Mouse (Mus musculus): ENCODE measurements around the gene Fam222a.

The Fam222a gene

DNA sequence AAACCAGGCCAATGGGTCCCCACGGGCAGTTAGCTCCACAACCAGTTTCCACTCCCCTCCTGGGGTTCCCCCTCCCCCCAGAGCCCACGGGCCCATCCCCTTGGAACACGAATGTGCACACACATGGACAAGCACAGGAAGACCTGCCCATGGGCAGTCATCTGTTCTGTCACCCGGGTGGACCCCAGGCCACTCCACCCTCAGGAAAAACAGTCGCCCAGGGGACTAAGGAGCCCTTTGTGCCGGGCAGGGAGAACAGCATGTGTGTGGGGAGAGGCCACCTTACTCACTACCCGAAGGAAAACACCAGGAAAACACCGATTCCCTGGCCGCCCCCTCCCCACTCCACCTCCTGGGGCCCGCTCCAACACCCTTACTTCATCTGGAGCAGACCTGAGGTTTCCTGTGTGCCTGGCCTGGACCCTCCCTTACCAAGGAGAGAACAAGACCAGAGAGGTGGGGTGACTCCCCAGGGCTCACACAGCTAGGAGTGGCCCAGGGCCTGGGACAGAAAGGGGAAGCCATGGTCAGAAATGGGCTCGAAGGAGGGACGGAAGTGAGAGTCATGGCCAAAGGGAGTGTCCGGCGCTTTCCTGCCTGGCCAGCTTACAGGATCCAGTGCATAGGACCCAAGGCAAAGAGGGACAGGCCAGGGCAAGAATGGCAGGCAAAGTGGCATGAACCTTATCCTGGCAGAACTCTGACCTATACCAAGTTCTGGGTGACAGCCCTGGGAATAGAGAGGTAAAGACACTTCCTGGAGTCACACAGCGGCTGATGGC lies 86.0 kb downstream of the Fam222a start:
- no peak for DNase-seq (ENCODE audit: low spot score in 2 of 2)

GRCm38 (mm10) chr5:114655721-114656120 lies 87.9 kb downstream of the Fam222a start:
- DNase-seq (ENCODE audit: low spot score in 2 of 2) = no peak

- DNase-seq (ENCODE audit: low spot score in 2 of 2) = no peak
Measured at GRCm38 (mm10) chr5:114656305-114656704, 88.5 kb downstream of the Fam222a start.

GRCm38 (mm10) chr5:114657426-114657825 lies 89.6 kb downstream of the Fam222a start:
- DNase-seq (ENCODE audit: low spot score in 2 of 2) = no peak

DNA sequence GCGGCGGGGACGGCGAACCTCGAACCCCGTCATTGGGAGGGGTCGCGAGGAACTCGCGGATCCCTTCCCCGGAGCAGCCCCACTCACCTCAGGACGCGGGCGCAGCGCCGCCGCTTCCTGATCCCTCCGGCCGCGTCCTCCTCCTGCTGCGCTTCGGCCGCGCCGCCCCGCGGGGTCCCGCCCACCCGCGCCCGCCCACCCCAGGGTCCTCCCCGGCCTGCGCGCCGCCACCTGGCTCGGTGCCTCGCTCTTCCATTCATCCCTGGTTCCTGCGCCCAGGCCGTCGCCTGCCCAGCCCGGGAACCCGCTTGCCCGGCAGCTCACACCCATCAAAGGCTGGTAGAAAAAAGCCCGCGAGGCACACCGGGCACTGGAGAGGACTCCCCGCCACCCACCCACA lies 90.4 kb downstream of the Fam222a start, which contains the start of gene Trpv4:
Gene Trpv4 (minus strand): TSS at position 167 of the 400 bp plus-strand sequence.
- no peak for DNase-seq (ENCODE audit: low spot score in 2 of 2)

GRCm38 (mm10) chr5:114661029-114661428 lies 93.2 kb downstream of the Fam222a start:
- DNase-seq (ENCODE audit: low spot score in 2 of 2) = no peak
